Mouse (Mus musculus) stomach, postnatal 0 days (tissue): ENCODE data around the gene Arhgdib. TPM values are rescaled to one million over a fixed set of nuclear protein-coding genes. Genes with fewer than 3 reads are reported as not detected.

ENCODE experiments used
- ATAC-seq: fragments of 200-750 bp; cut with Nextera tagmentation; 2 replicates; pipeline ENCODE4 v1.8.0; 2017; ENCODE audit not compliant: low FRiP score, low TSS enrichment
- DNase-seq: peaks from one replicate; pipeline ENCODE4 v3.0.0-alpha.2; 2016; ENCODE audit warnings: low spot score
- H3K27ac ChIP-seq: fragments of 300-500 bp; sonication (generic); replicated peaks from 2 replicates; pipeline ENCODE4 v1.5.1; 2014; ENCODE audit warnings: mild to moderate bottlenecking, control low read depth
- H3K27me3 ChIP-seq: fragments of 300-500 bp; sonication (generic); 2 replicates; pipeline ENCODE4 v1.6.1; 2014; ENCODE audit warnings: low read length; ENCODE audit not compliant: control insufficient read depth, insufficient read depth
- H3K36me3 ChIP-seq: fragments of 300-500 bp; sonication (generic); 2 replicates; pipeline ENCODE4 v1.6.1; 2014; ENCODE audit warnings: low read length, mixed read lengths; ENCODE audit not compliant: control insufficient read depth, insufficient read depth
- H3K4me1 ChIP-seq: fragments of 300-500 bp; sonication (generic); replicated peaks from 2 replicates; pipeline ENCODE4 v1.6.1; 2014; ENCODE audit warnings: antibody characterized with exemption; ENCODE audit not compliant: control insufficient read depth, insufficient read depth
- H3K4me2 ChIP-seq: fragments of 300-500 bp; sonication (generic); replicated peaks from 2 replicates; pipeline ENCODE4 v1.6.1; 2014; ENCODE audit warnings: low read depth, mild to moderate bottlenecking, control low read depth, moderate library complexity
- H3K4me3 ChIP-seq: fragments of 300-500 bp; sonication (generic); 2 replicates; pipeline ENCODE4 v1.5.1; 2014; ENCODE audit warnings: low read depth, low read length, control low read depth
- H3K9ac ChIP-seq: fragments of 300-500 bp; sonication (generic); 2 replicates; pipeline ENCODE4 v1.6.1; 2014; ENCODE audit warnings: mild to moderate bottlenecking, low read length, control low read depth, mixed read lengths
- H3K9me3 ChIP-seq: fragments of 300-500 bp; sonication (generic); 2 replicates; pipeline ENCODE4 v1.6.1; 2016; ENCODE audit warnings: low read length; ENCODE audit not compliant: control insufficient read depth
- CTCF ChIP-seq: IDR thresholded peaks from 2 replicates; pipeline ENCODE4 v1.5.1; 2016; ENCODE audit warnings: antibody characterized with exemption, low read depth, mild to moderate bottlenecking, moderate library complexity
- EP300 ChIP-seq: optimal IDR thresholded peaks from 2 replicates; pipeline ENCODE3; 2016; ENCODE audit warnings: antibody characterized with exemption
- WGBS: fragments of 180-500 bp; shearing (Covaris S2); extraction: QIAGEN DNeasy Blood & Tissue Kit; methylation state at CpG from one replicate; pipeline ENCODE4 v1.1.7; 2014; 5-methylcytosine and 5-hydroxymethylcytosine counted together
- polyA plus RNA-seq: library from polyadenylated mRNA; unstranded; fragments of >200 nt; fragmentation: Nextera tagmentation; extraction: Ambion mirVana; gene quantifications from 2 replicates; pipeline ENCODE4 v1.2.1, GENCODE M21; 2015

Arhgdib gene
- polyA plus RNA-seq, 1 experiment from 2014 or later: 34.9 TPM

DNA sequence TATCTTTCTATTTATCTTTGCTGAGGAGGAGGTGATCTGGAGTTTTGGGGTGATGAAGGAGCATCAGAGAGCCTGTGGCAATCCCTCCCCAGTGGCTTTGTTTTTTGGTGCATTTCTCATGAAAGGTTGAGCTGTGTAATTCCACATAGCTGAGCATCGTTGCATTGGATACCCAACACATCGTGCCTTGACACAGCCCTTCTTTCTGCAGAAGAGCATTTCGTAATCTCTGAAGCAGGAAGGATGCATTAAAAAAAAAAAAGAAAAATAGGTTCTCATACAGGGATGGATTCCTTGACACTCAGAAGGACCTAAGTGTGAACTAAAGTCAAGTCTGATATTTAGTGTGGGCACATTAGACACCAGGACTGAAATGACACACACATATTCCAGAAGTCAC is 13.5 kb upstream of the Arhgdib start:
- ATAC-seq (no peak), DNase-seq (no peak)
- no peak overlapping the region for H3K4me3 ChIP-seq
- TF ChIP-seq EP300 (no peak), CTCF (no peak)
- 86% methylated on average over 3 of the region's 3 CpGs for WGBS
- no peak overlapping the region for H3K4me2 ChIP-seq
- no peak overlapping the region for H3K27ac ChIP-seq
- no peak overlapping the region for H3K9ac ChIP-seq
- no peaks in the 10 kb centered on the region for H3K9me3 ChIP-seq
- H3K27me3 ChIP-seq: no peaks in the 10 kb centered on the region
- H3K36me3 ChIP-seq: no peaks in the 10 kb centered on the region
- no peaks in the 10 kb centered on the region for H3K4me1 ChIP-seq

DNA sequence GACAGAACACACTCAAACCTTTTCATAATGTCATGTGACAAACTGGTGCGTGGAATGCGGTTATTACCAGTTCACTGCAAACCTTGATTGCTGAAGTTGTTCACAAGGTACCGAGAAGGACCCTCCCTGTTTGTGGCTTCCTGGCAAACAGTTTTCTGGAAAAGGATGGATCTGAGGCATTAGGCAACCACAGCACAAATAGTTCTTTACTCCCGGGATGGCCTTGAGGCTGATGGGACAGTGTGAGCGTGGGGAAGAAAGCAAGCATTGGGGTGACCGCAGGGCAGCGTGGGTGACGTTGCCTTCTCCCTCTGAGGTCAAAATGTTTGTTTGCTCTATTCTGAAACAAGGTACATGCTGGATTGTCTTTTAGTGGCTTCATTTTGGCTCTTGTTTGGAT is 13.0 kb upstream of the Arhgdib start:
- no peak overlapping the region for H3K27ac ChIP-seq
- WGBS: 80% methylated on average over 8 of the region's 8 CpGs
- TF ChIP-seq EP300: no peak
- no peak for TF ChIP-seq CTCF
- DNase-seq (no peak), ATAC-seq (no peak)
- no peaks in the 10 kb centered on the region for H3K27me3 ChIP-seq
- no peaks in the 10 kb centered on the region for H3K4me1 ChIP-seq
- H3K4me3 ChIP-seq: no peak overlapping the region
- H3K4me2 ChIP-seq: no peak overlapping the region
- no peaks in the 10 kb centered on the region for H3K9me3 ChIP-seq
- no peaks in the 10 kb centered on the region for H3K36me3 ChIP-seq
- no peak overlapping the region for H3K9ac ChIP-seq

DNA sequence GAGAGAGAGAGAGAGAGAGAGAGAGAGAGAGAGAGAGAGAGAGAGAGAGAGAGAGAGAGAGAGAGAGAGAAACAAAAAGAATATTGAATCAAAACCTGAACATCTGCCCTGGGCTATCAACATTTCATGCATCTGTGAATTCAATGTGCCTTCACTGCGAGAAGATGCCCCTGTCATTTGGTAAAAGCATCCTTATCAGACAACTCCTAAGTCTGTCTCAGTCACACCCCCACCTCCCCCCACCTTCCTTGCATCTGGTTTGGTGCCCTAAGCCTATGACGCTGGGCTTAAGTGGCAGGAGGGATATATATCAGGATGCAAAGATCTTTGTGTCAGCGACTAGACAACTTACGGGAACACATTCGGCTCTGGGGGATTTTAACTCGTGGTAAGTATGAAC is 12.5 kb upstream of the Arhgdib start:
- ATAC-seq: no peak
- Histone ChIP-seq H3K27ac (no peak overlapping the region), H3K9ac (no peak overlapping the region), H3K36me3 (no peaks in the 10 kb centered on the region), H3K4me2 (no peak overlapping the region), H3K4me3 (no peak overlapping the region), H3K9me3 (no peaks in the 10 kb centered on the region), H3K4me1 (no peaks in the 10 kb centered on the region), H3K27me3 (no peaks in the 10 kb centered on the region)
- whole genome bisulfite sequencing: 75% methylated on average over 6 of the region's 6 CpGs
- TF ChIP-seq EP300 (no peak), CTCF (no peak)
- no peak for DNase-seq

DNA sequence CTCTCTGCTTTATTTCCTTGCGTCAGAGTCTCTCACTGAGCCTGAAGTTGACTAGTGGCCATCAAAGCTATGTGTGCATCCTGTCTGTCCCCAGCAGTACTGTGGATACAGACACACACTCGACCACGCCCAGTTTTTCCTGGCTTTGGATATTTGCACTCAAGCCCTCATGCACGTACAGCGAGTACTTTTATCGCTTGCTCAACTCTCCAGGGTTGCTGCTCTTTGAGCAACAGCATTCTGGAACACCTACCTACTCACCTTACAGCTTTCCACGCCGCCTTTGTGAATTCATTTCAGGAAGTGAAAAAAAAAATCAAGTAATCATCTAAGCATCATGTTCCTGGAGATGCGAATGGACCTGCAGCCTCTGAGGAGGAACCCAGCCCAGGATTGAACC is 11.2 kb upstream of the Arhgdib start:
- H3K27me3 ChIP-seq: no peaks in the 10 kb centered on the region
- H3K36me3 ChIP-seq: no peaks in the 10 kb centered on the region
- ATAC-seq (no peak), DNase-seq (no peak)
- H3K9ac ChIP-seq: no peak overlapping the region
- no peak for TF ChIP-seq EP300
- no peak for TF ChIP-seq CTCF
- no peaks in the 10 kb centered on the region for H3K4me1 ChIP-seq
- H3K9me3 ChIP-seq: no peaks in the 10 kb centered on the region
- no peak overlapping the region for H3K4me3 ChIP-seq
- H3K4me2 ChIP-seq: no peak overlapping the region
- WGBS: 81% methylated on average over 9 of the region's 9 CpGs
- H3K27ac ChIP-seq: no peak overlapping the region

DNA sequence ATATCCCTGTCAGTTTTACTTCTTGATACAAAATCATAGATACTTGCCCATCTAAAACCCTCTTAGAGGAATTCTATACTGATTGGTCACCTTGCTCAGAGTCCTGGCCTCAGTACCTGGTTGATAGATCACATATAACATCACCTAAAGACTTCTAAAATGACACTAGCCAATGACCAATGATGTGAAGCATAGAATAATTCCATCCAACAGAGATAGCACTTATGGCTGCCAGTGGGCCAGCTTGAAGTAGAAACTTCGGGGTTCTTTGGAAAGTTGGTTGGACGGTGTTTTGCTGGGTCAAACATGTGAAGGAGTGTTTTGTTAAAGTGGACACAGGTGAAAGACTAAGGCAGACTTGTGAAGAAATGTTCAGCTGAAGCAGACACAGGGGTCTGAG is 8.5 kb upstream of the Arhgdib start:
- 92% methylated on average over 2 of the region's 2 CpGs for whole genome bisulfite sequencing
- Histone ChIP-seq H3K36me3 (no peaks in the 10 kb centered on the region), H3K27me3 (no peaks in the 10 kb centered on the region), H3K4me1 (no peaks in the 10 kb centered on the region), H3K4me2 (no peak overlapping the region), H3K27ac (no peak overlapping the region), H3K9ac (no peak overlapping the region), H3K9me3 (no peaks in the 10 kb centered on the region), H3K4me3 (no peak overlapping the region)
- DNase-seq: no peak
- no peak for ATAC-seq
- TF ChIP-seq CTCF: no peak
- TF ChIP-seq EP300: no peak

DNA sequence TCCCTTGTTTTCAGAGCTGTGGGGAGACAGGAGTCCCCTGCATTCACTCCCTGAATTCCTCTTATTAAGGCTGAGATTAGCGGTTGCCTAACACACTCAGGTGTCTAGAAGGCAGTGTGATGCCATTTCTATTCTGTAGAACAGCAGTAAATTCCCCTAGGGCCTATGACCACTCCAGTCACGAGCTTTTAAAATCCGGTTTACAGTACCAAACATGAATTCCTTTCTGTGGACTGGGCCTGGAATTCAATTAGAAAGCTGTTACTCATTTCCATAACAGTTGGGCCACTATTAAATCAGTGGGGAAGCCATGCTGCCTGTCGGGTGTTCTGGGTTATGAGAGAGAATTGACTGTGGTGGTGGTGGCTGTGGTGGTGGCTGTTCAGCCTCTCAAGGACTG is 6.0 kb upstream of the Arhgdib start:
- Histone ChIP-seq H3K9me3 (no peaks in the 10 kb centered on the region), H3K36me3 (no peaks in the 10 kb centered on the region), H3K9ac (no peak overlapping the region), H3K4me3 (no peak overlapping the region), H3K4me1 (no peaks in the 10 kb centered on the region), H3K27ac (no peak overlapping the region), H3K4me2 (no peak overlapping the region), H3K27me3 (no peaks in the 10 kb centered on the region)
- WGBS: 70% methylated on average over 4 of the region's 4 CpGs
- ATAC-seq: no peak
- DNase-seq: no peak
- no peak for TF ChIP-seq CTCF
- TF ChIP-seq EP300: no peak

DNA sequence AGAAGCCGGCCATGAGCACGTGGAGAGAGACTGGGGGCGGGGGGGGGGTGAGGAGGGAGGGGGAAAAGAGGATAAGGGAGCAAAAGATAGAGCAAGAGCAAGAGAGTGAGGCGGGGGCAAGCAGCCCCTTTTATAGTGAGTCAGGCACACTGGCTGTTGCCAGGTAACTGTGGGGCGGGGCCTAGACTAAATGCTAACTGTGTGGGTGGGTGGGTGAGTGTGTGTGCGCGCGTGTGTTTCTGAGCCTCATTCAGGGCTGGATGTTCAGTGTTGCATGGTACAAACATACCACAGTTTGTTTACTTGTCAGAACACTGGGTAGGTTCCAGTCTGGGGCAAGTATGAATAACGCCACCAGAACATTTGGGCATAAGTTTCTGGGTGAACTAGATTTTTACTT is 5.2 kb upstream of the Arhgdib start:
- H3K27ac ChIP-seq: no peak overlapping the region
- no peak overlapping the region for H3K9ac ChIP-seq
- no peaks in the 10 kb centered on the region for H3K36me3 ChIP-seq
- H3K27me3 ChIP-seq: no peaks in the 10 kb centered on the region
- H3K4me2 ChIP-seq: no peak overlapping the region
- no peak for DNase-seq
- H3K4me1 ChIP-seq: no peaks in the 10 kb centered on the region
- TF ChIP-seq CTCF (no peak), EP300 (no peak)
- H3K9me3 ChIP-seq: no peaks in the 10 kb centered on the region
- ATAC-seq: peak; percentile 45; the same call in 1 of the 2 replicates
- no peak overlapping the region for H3K4me3 ChIP-seq
- WGBS: 54% methylated on average over 9 of the region's 9 CpGs
